Mouse (Mus musculus): ENCODE results near the gene Rom1. TPM values are rescaled to one million over a fixed set of nuclear protein-coding genes. Genes with fewer than 3 reads are reported as not detected.

Gene Rom1
- total and polyA plus RNA-seq, 2 experiments, result 1.7 to 5.0 TPM

- Histone ChIP-seq H3K4me3 (ENCODE audit: insufficient read depth, low read depth, low read length) (peak within 1 kb of the TSS; percentile 78), H3K79me2 (ENCODE audit: control insufficient read depth, insufficient read depth, low read length) (peaks cover 4% of the 10 kb centered on the region; the same call in 1 of the 2 replicates), H3K9ac (ENCODE audit: low read depth, low read length) (peak within 1 kb of the TSS; percentile 89), H3K4me1 (ENCODE audit: control insufficient read depth, insufficient read depth, low read length) (peaks cover 17% of the 10 kb centered on the region), H3K36me3 (ENCODE audit: control insufficient read depth, insufficient read depth, low read length) (peaks cover 16% of the 10 kb centered on the region), H3K27me3 (ENCODE audit: control insufficient read depth, insufficient read depth, low read length) (no peaks in the 10 kb centered on the region), H3K27ac (replicated peaks; ENCODE audit: insufficient read depth, low read depth, low read length) (peak within 1 kb of the TSS; percentile 91)
- WGBS, result 2% methylated on average over 64 of the region's 64 CpGs
- peak; percentile 85 for DNase-seq (ENCODE audit: extremely low read depth, low read depth, low spot score)
- TF ChIP-seq CTCF (IDR thresholded peaks at IDR 0.05; ENCODE audit: low read depth, low read length), result no peak
- TF ChIP-seq POLR2A (IDR thresholded peaks at IDR 0.05; ENCODE audit: extremely low read depth, insufficient read depth, low read length), result peak; percentile 63; the same call in 1 of the 2 replicates
Observed at GRCm38 (mm10) chr19:8941515-8942217, 12.5 kb upstream of the Rom1 start, which contains the start of gene Mta2. Gene Mta2, plus strand, starts transcription at chr19:8941875.

- DNase-seq (ENCODE audit: extremely low read depth, low read depth, low spot score), result no peak
- H3K27me3 ChIP-seq (ENCODE audit: control insufficient read depth, insufficient read depth, low read length), result no peaks in the 10 kb centered on the region
- WGBS, result 74% methylated on average over 10 of the region's 10 CpGs
- H3K36me3 ChIP-seq (ENCODE audit: control insufficient read depth, insufficient read depth, low read length), result peaks cover 12% of the 10 kb centered on the region
- no peak overlapping the region for H3K9ac ChIP-seq (ENCODE audit: low read depth, low read length)
- TF ChIP-seq POLR2A (IDR thresholded peaks at IDR 0.05; ENCODE audit: extremely low read depth, insufficient read depth, low read length), result no peak
- TF ChIP-seq CTCF (IDR thresholded peaks at IDR 0.05; ENCODE audit: low read depth, low read length), result no peak
- H3K79me2 ChIP-seq (ENCODE audit: control insufficient read depth, insufficient read depth, low read length), result peaks cover 4% of the 10 kb centered on the region; the same call in 1 of the 2 replicates
- H3K4me1 ChIP-seq (ENCODE audit: control insufficient read depth, insufficient read depth, low read length), result peaks cover 17% of the 10 kb centered on the region
- no peak overlapping the region for H3K4me3 ChIP-seq (ENCODE audit: insufficient read depth, low read depth, low read length)
- no peak overlapping the region for H3K27ac ChIP-seq (replicated peaks; ENCODE audit: insufficient read depth, low read depth, low read length)
Observed at GRCm38 (mm10) chr19:8941136-8941514, 12.0 kb upstream of the Rom1 start.

- Histone ChIP-seq H3K4me3 (ENCODE audit: insufficient read depth, low read depth, low read length) (no peak overlapping the region), H3K27ac (replicated peaks; ENCODE audit: insufficient read depth, low read depth, low read length) (no peak overlapping the region), H3K4me1 (ENCODE audit: control insufficient read depth, insufficient read depth, low read length) (peaks cover 17% of the 10 kb centered on the region), H3K79me2 (ENCODE audit: control insufficient read depth, insufficient read depth, low read length) (peaks cover 4% of the 10 kb centered on the region; the same call in 1 of the 2 replicates), H3K27me3 (ENCODE audit: control insufficient read depth, insufficient read depth, low read length) (no peaks in the 10 kb centered on the region), H3K9ac (ENCODE audit: low read depth, low read length) (no peak overlapping the region), H3K36me3 (ENCODE audit: control insufficient read depth, insufficient read depth, low read length) (peaks cover 8% of the 10 kb centered on the region)
- no peak for DNase-seq (ENCODE audit: extremely low read depth, low read depth, low spot score)
- TF ChIP-seq CTCF (IDR thresholded peaks at IDR 0.05; ENCODE audit: low read depth, low read length) (no peak), POLR2A (IDR thresholded peaks at IDR 0.05; ENCODE audit: extremely low read depth, insufficient read depth, low read length) (no peak)
- 92% methylated on average over 15 of the region's 15 CpGs for WGBS
Observed at GRCm38 (mm10) chr19:8940526-8941133, 11.5 kb upstream of the Rom1 start.

- peak; percentile 57 for DNase-seq (ENCODE audit: extremely low read depth, low read depth, low spot score)
- peaks cover 14% of the 10 kb centered on the region; the same call in 1 of the 2 replicates for H3K36me3 ChIP-seq (ENCODE audit: control insufficient read depth, insufficient read depth, low read length)
- no peaks in the 10 kb centered on the region for H3K27me3 ChIP-seq (ENCODE audit: control insufficient read depth, insufficient read depth, low read length)
- H3K27ac ChIP-seq (replicated peaks; ENCODE audit: insufficient read depth, low read depth, low read length), result no peak overlapping the region
- H3K79me2 ChIP-seq (ENCODE audit: control insufficient read depth, insufficient read depth, low read length), result no peaks in the 10 kb centered on the region
- H3K4me3 ChIP-seq (ENCODE audit: insufficient read depth, low read depth, low read length), result no peak overlapping the region
- 63% methylated on average over 2 of the region's 2 CpGs for WGBS
- TF ChIP-seq POLR2A (IDR thresholded peaks at IDR 0.05; ENCODE audit: extremely low read depth, insufficient read depth, low read length), result no peak
- no peak for TF ChIP-seq CTCF (IDR thresholded peaks at IDR 0.05; ENCODE audit: low read depth, low read length)
- no peak overlapping the region for H3K9ac ChIP-seq (ENCODE audit: low read depth, low read length)
- peaks cover 5% of the 10 kb centered on the region; the same call in 1 of the 2 replicates for H3K4me1 ChIP-seq (ENCODE audit: control insufficient read depth, insufficient read depth, low read length)
Observed at GRCm38 (mm10) chr19:8936736-8937135, 7.6 kb upstream of the Rom1 start.

- Histone ChIP-seq H3K4me3 (ENCODE audit: insufficient read depth, low read depth, low read length) (no peak overlapping the region), H3K9ac (ENCODE audit: low read depth, low read length) (no peak overlapping the region), H3K79me2 (ENCODE audit: control insufficient read depth, insufficient read depth, low read length) (no peaks in the 10 kb centered on the region), H3K27ac (replicated peaks; ENCODE audit: insufficient read depth, low read depth, low read length) (no peak overlapping the region), H3K27me3 (ENCODE audit: control insufficient read depth, insufficient read depth, low read length) (no peaks in the 10 kb centered on the region), H3K36me3 (ENCODE audit: control insufficient read depth, insufficient read depth, low read length) (peaks cover 13% of the 10 kb centered on the region; the same call in 1 of the 2 replicates), H3K4me1 (ENCODE audit: control insufficient read depth, insufficient read depth, low read length) (peaks cover 9% of the 10 kb centered on the region)
- no peak for DNase-seq (ENCODE audit: extremely low read depth, low read depth, low spot score)
- 84% methylated on average over 7 of the region's 7 CpGs for WGBS
- no peak for TF ChIP-seq CTCF (IDR thresholded peaks at IDR 0.05; ENCODE audit: low read depth, low read length)
- TF ChIP-seq POLR2A (IDR thresholded peaks at IDR 0.05; ENCODE audit: extremely low read depth, insufficient read depth, low read length), result no peak
Observed at GRCm38 (mm10) chr19:8930771-8931170, 1.6 kb upstream of the Rom1 start.
